In genomic region chr11:89209531-89209950, GRCm38 (mm10) we compare ENCODE assay signal across 10 mouse cellular contexts.
DNase-seq lines count a peak whose midpoint lies in the region; ATAC-seq and TF ChIP-seq lines count a peak whose summit lies in the region.
"Had no signal": no experiment of that assay in that cellular context is flagged by ENCODE, and none has a peak within 500 bp of the region (broad histone marks: within the 10 kb centered on the region; RNA-seq: fewer than 3 reads in every experiment).

No protein-coding gene starts in this region.

- DNase-seq in midbrain, embryonic 10.5 days (ENCODE audit: low spot score), result peak; percentile 43
- DNase-seq in midbrain, postnatal 0 days (ENCODE audit: low spot score), result no peak
- peak; percentile 71 for DNase-seq in forebrain, embryonic 11.5 days (ENCODE audit: low spot score)
- peak; percentile 42 for DNase-seq in limb, embryonic 11.5 days (ENCODE audit: low spot score)
- DNase-seq in retina, postnatal 1 day, result peak; percentile 77
- DNase-seq in cerebellum, adult 11-12 months, result no peak
- DNase-seq: gastrocnemius, postnatal 14 days; lung, postnatal 4 days; thymus, postnatal 4 days had no signal

- H3K9ac ChIP-seq in midbrain, postnatal 0 days (replicated peaks; ENCODE audit: low read length, poor library complexity, severe bottlenecking), result no peak overlapping the region
- H3K9ac ChIP-seq in forebrain, embryonic 11.5 days (ENCODE audit: low read length), result no peak overlapping the region
- H3K9ac ChIP-seq in limb, embryonic 11.5 days (ENCODE audit: low read length), result no peak overlapping the region

- no peak for ATAC-seq in midbrain, postnatal 0 days (ENCODE audit: low FRiP score)
- ATAC-seq in forebrain, embryonic 11.5 days (replicated peaks; ENCODE audit: low FRiP score), result peak; percentile 78
- no peak for ATAC-seq in limb, embryonic 11.5 days (ENCODE audit: insufficient number of reproducible peaks, low FRiP score, low TSS enrichment, low read depth)
- ATAC-seq in granulocyte monocyte progenitor cell, adult 5-6 weeks (replicated peaks; ENCODE audit: poor library complexity, severe bottlenecking), result no peak

- H3K4me3 ChIP-seq in midbrain, embryonic 10.5 days, result no peak overlapping the region; the same call in 1 of the 2 replicates
- no peak overlapping the region for H3K4me3 ChIP-seq in midbrain, postnatal 0 days (ENCODE audit: low read depth, low read length)
- H3K4me3 ChIP-seq in forebrain, embryonic 11.5 days (ENCODE audit: low read depth, low read length), result no peak overlapping the region
- H3K4me3 ChIP-seq in limb, embryonic 11.5 days (ENCODE audit: low read depth, low read length), result no peak overlapping the region

- no peak overlapping the region for H3K4me2 ChIP-seq in midbrain, postnatal 0 days (ENCODE audit: low read depth, low read length, poor library complexity, severe bottlenecking)
- H3K4me2 ChIP-seq in forebrain, embryonic 11.5 days (ENCODE audit: low read depth, low read length, severe bottlenecking), result peak overlapping the region; percentile 30
- peak overlapping the region; percentile 17; the same call in 1 of the 2 replicates for H3K4me2 ChIP-seq in limb, embryonic 11.5 days (ENCODE audit: low read depth, severe bottlenecking)

- TF ChIP-seq CTCF in midbrain, postnatal 0 days (IDR thresholded peaks at IDR 0.05), result no peak; the same call in 1 of the 2 replicates

- H3K36me3 ChIP-seq in midbrain, embryonic 10.5 days, result no peaks in the 10 kb centered on the region
- H3K36me3 ChIP-seq in midbrain, postnatal 0 days (ENCODE audit: insufficient read depth, low read length), result no peaks in the 10 kb centered on the region
- no peaks in the 10 kb centered on the region for H3K36me3 ChIP-seq in forebrain, embryonic 11.5 days (ENCODE audit: control insufficient read depth, insufficient read depth, low read length)
- no peaks in the 10 kb centered on the region for H3K36me3 ChIP-seq in limb, embryonic 11.5 days (ENCODE audit: control insufficient read depth, insufficient read depth, low read length)

- H3K27me3 ChIP-seq in midbrain, embryonic 10.5 days (ENCODE audit: low read depth, poor library complexity, severe bottlenecking), result peaks cover 41% of the 10 kb centered on the region
- H3K27me3 ChIP-seq in midbrain, postnatal 0 days (ENCODE audit: insufficient read depth, low read length), result no peaks in the 10 kb centered on the region
- H3K27me3 ChIP-seq in forebrain, embryonic 11.5 days (ENCODE audit: control insufficient read depth, insufficient read depth, low read length), result no peaks in the 10 kb centered on the region
- H3K27me3 ChIP-seq in limb, embryonic 11.5 days (ENCODE audit: control insufficient read depth, insufficient read depth, low read length), result no peaks in the 10 kb centered on the region

- H3K4me1 ChIP-seq in midbrain, embryonic 10.5 days, result peaks cover 27% of the 10 kb centered on the region
- no peaks in the 10 kb centered on the region for H3K4me1 ChIP-seq in midbrain, postnatal 0 days (ENCODE audit: insufficient read depth, low read length)
- 0 out of 2 replicates have a peak, but pooled peaks cover 6% of the 10 kb centered on the region for H3K4me1 ChIP-seq in forebrain, embryonic 11.5 days (replicated peaks; ENCODE audit: control insufficient read depth, insufficient read depth, low read length)
- 0 out of 2 replicates have a peak, but pooled peaks cover 2% of the 10 kb centered on the region for H3K4me1 ChIP-seq in limb, embryonic 11.5 days (ENCODE audit: control insufficient read depth, insufficient read depth, low read length)

- peak overlapping the region; percentile 24; the same call in 1 of the 2 replicates for H3K27ac ChIP-seq in midbrain, embryonic 10.5 days (replicated peaks)
- H3K27ac ChIP-seq in midbrain, postnatal 0 days (ENCODE audit: low read depth, low read length), result no peak overlapping the region
- H3K27ac ChIP-seq in forebrain, embryonic 11.5 days (ENCODE audit: low read depth, low read length), result 0 out of 2 replicates have a peak overlapping the region, but pooled peaks have one; percentile 9
- no peak overlapping the region for H3K27ac ChIP-seq in limb, embryonic 11.5 days (replicated peaks; ENCODE audit: low read depth, low read length)

- WGBS in midbrain, embryonic 10.5 days, result 25% methylated on average over 11 of the region's 11 CpGs
- 22% methylated on average over 11 of the region's 11 CpGs for WGBS in midbrain, postnatal 0 days
- 7% methylated on average over 11 of the region's 11 CpGs for WGBS in forebrain, embryonic 11.5 days
- 7% methylated on average over 11 of the region's 11 CpGs for WGBS in limb, embryonic 11.5 days

- H3K9me3 ChIP-seq in midbrain, embryonic 10.5 days (replicated peaks), result no peaks in the 10 kb centered on the region
- H3K9me3 ChIP-seq in midbrain, postnatal 0 days (ENCODE audit: low read length), result no peaks in the 10 kb centered on the region
- H3K9me3 ChIP-seq in forebrain, embryonic 11.5 days (ENCODE audit: control insufficient read depth, low read length), result no peaks in the 10 kb centered on the region
- no peaks in the 10 kb centered on the region for H3K9me3 ChIP-seq in limb, embryonic 11.5 days (ENCODE audit: control insufficient read depth, low read length)

Comparison
In these comparisons a context has a peak if more than half of its experiments do, and no peak if none do; other contexts are left out.
1. DNase-seq: peak in midbrain, embryonic 10.5 days (single experiment), forebrain, embryonic 11.5 days (single experiment), limb, embryonic 11.5 days (single experiment) and retina, postnatal 1 day (single experiment); none in midbrain, postnatal 0 days (single experiment) and cerebellum, adult 11-12 months (single experiment).
2. H3K27ac ChIP-seq: peak in midbrain, embryonic 10.5 days (single experiment) and forebrain, embryonic 11.5 days (single experiment); none in midbrain, postnatal 0 days (single experiment) and limb, embryonic 11.5 days (single experiment).